Mouse (Mus musculus): ENCODE measurements around the gene Hist1h3g. TPM values are rescaled to one million over a fixed set of nuclear protein-coding genes. Genes with fewer than 3 reads are reported as not detected.
"Not testable (repeated sequence)": the region's sequence is repeated elsewhere in the genome, so short reads cannot be mapped to it uniquely, and the experiment has no call there.

The Hist1h3g gene
- polyA plus RNA-seq, 1 experiment from 2014 or later, result 4.8 TPM

DNA sequence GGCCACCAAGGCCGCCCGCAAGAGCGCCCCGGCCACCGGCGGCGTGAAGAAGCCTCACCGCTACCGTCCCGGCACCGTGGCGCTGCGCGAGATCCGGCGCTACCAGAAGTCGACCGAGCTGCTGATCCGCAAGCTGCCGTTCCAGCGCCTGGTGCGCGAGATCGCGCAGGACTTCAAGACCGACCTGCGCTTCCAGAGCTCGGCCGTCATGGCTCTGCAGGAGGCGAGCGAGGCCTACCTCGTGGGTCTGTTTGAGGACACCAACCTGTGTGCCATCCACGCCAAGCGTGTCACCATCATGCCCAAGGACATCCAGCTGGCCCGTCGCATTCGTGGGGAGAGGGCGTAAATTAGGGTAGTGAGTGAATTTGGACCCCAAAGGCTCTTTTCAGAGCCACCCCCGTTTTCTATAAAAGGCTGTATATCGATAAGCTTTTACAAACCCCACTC is 40.7 kb downstream of the Hist1h3g start:
- Histone ChIP-seq H3K4me3 (ENCODE audit: low read depth, low read length) (peak overlapping the region; percentile 41), H3K27ac (ENCODE audit: low read depth, low read length) (peak overlapping the region; percentile 77), H3K9ac (ENCODE audit: low read depth, low read length) (peak overlapping the region; percentile 65), H3K4me2 (replicated peaks; ENCODE audit: low read depth, low read length) (peak overlapping the region; percentile 66)
- WGBS, result 2% methylated on average over 8 of the region's 40 CpGs
- not testable (repeated sequence) for H3K4me1 ChIP-seq (replicated peaks; ENCODE audit: control insufficient read depth, insufficient read depth, low read length); ATAC-seq (ENCODE audit: low FRiP score); H3K9me3 ChIP-seq (ENCODE audit: control insufficient read depth, low read length); H3K36me3 ChIP-seq (ENCODE audit: control insufficient read depth, insufficient read depth, low read length); H3K27me3 ChIP-seq (ENCODE audit: control insufficient read depth, insufficient read depth, low read length)
- DNase-seq (ENCODE audit: low spot score), result peak; percentile 54

DNA sequence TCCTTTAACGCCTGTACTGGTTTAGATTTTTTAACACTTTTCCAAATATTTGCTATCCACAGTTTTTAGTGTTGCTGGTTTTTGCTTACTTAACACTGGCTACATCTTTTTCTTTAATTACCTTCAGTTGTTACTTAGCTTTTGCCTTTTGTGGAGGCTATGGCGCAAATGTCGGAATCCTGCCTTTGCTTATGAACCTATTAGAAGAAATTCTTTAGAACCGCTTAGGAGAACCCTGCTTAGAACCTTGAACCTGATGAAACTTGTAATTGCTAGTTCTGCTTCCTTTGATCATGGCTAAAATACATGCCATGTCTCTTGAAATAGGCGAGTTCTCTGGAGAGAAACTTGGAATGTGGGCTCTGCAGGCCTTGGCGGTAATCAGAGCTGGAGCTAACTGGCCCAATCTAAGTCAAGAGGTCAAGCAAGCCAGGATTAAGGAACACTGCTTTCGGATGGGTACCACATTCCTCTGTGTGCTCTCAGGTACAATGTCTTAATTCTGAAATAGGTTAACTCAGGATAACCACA is 41.2 kb downstream of the Hist1h3g start:
- no peak for ATAC-seq (ENCODE audit: low FRiP score)
- Histone ChIP-seq H3K4me1 (replicated peaks; ENCODE audit: control insufficient read depth, insufficient read depth, low read length) (peaks cover 2% of the 10 kb centered on the region; the same call in 1 of the 2 replicates), H3K27me3 (ENCODE audit: control insufficient read depth, insufficient read depth, low read length) (no peaks in the 10 kb centered on the region), H3K9me3 (ENCODE audit: control insufficient read depth, low read length) (no peaks in the 10 kb centered on the region), H3K36me3 (ENCODE audit: control insufficient read depth, insufficient read depth, low read length) (no peaks in the 10 kb centered on the region), H3K27ac (ENCODE audit: low read depth, low read length) (peak overlapping the region; percentile 77), H3K4me2 (replicated peaks; ENCODE audit: low read depth, low read length) (peak overlapping the region; percentile 66), H3K9ac (ENCODE audit: low read depth, low read length) (peak overlapping the region; percentile 65), H3K4me3 (ENCODE audit: low read depth, low read length) (peak overlapping the region; percentile 41)
- 2% methylated on average over 7 of the region's 7 CpGs for WGBS
- peak; percentile 56 for DNase-seq (ENCODE audit: low spot score)

DNA sequence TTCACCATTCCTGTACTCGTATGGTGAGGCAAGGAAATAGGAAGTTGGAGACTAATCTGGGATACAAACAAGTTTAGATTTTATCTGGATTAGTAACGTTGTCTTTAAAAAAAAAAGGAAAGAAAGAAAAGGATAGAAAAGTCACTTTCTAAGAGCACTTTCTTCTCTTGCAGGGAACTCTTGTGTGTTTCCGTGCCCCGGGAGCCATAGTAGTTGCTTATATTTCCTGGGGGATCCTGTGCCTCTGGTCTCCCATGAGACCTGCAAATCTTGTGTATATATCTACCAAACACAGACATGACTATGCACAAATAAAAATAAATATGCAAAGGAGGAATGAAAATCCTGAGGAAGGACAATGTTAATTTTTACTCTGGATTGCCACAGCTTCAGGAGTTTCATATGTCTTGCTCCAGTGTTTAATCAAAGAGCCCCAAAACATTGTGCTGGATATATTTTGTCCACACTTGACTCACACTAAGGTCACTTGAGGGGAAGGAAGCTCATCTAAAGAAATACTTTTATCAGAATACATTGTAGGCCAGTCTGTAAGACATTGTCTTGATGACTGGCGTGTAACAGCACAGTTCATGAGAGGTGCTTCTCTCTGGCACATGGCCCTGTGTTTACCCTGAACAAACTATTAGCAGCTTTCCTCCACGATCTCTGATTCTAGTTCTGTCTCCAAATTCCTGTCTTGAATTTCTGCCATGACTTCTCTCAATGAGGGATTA is 41.9 kb downstream of the Hist1h3g start:
- Histone ChIP-seq H3K4me3 (ENCODE audit: low read depth, low read length) (peak overlapping the region; percentile 41), H3K9ac (ENCODE audit: low read depth, low read length) (peak overlapping the region; percentile 65), H3K9me3 (ENCODE audit: control insufficient read depth, low read length) (no peaks in the 10 kb centered on the region), H3K4me2 (replicated peaks; ENCODE audit: low read depth, low read length) (peak overlapping the region; percentile 66), H3K4me1 (replicated peaks; ENCODE audit: control insufficient read depth, insufficient read depth, low read length) (peaks cover 2% of the 10 kb centered on the region; the same call in 1 of the 2 replicates), H3K27ac (ENCODE audit: low read depth, low read length) (peak overlapping the region; percentile 77), H3K27me3 (ENCODE audit: control insufficient read depth, insufficient read depth, low read length) (no peaks in the 10 kb centered on the region), H3K36me3 (ENCODE audit: control insufficient read depth, insufficient read depth, low read length) (no peaks in the 10 kb centered on the region)
- DNase-seq (ENCODE audit: low spot score), result peak; percentile 37
- 47% methylated on average over 6 of the region's 6 CpGs for WGBS
- no peak for ATAC-seq (ENCODE audit: low FRiP score)

DNA sequence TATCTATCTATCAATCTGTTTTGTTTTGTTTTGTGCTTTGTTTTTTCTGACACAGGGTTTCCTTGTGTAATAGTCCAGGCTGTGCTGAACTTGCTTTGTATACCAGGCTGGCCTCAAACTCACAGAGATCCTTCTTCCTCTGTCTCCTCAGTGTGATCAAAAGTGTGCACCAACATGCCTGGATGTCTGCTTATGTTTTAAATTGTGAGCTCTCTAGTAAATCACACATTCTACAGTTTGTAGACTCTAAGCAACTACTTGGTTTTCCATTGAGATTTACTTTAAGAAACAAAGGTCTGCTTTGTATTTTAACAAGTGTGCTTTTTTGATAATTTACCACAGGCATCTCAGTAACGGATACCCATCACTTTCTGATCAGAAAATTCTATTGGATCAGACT is 42.6 kb downstream of the Hist1h3g start:
- H3K4me3 ChIP-seq (ENCODE audit: low read depth, low read length), result no peak overlapping the region
- H3K9ac ChIP-seq (ENCODE audit: low read depth, low read length), result no peak overlapping the region
- WGBS, result 87% methylated on average over 1 of the region's 1 CpGs
- H3K4me2 ChIP-seq (replicated peaks; ENCODE audit: low read depth, low read length), result no peak overlapping the region
- no peaks in the 10 kb centered on the region for H3K27me3 ChIP-seq (ENCODE audit: control insufficient read depth, insufficient read depth, low read length)
- peaks cover 2% of the 10 kb centered on the region; the same call in 1 of the 2 replicates for H3K4me1 ChIP-seq (replicated peaks; ENCODE audit: control insufficient read depth, insufficient read depth, low read length)
- H3K36me3 ChIP-seq (ENCODE audit: control insufficient read depth, insufficient read depth, low read length), result no peaks in the 10 kb centered on the region
- ATAC-seq (ENCODE audit: low FRiP score) (no peak), DNase-seq (ENCODE audit: low spot score) (no peak)
- no peaks in the 10 kb centered on the region for H3K9me3 ChIP-seq (ENCODE audit: control insufficient read depth, low read length)
- 0 out of 2 replicates have a peak overlapping the region, but pooled peaks have one; percentile 24 for H3K27ac ChIP-seq (ENCODE audit: low read depth, low read length)

DNA sequence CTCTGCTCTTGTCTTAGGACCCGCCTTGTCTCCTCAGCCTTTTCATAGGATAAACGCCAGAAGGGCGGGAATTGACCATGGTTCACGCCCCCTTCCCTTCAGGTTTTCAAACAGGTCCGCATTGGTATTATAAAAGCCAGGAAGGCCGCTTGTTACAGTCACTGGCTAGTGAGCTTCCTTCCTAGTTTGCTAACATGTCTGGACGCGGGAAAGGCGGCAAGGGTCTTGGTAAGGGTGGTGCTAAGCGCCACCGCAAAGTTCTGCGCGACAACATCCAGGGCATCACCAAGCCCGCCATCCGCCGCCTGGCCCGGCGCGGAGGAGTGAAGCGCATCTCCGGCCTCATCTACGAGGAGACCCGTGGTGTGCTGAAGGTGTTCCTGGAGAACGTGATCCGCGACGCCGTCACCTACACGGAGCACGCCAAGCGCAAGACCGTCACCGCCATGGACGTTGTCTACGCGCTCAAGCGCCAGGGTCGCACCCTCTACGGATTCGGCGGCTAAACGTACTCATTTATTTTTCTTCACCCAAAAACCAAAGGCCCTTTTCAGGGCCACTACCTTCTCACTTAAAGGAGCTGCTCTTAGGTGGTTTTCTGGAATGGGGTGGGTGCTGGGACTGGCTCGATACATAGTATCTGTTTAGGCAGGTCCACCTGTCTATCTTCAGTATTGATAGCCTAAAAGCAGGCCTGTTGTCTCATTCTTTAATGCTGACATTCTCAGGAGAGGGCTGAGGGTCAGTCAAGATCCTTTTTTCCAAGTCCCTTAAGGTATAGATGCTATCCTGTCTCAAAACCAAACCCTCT is 46.4 kb downstream of the Hist1h3g start, which contains the start of gene Hist1h4d:
TSS of gene Hist1h4d (plus strand) at position 191 of the 811 bp plus-strand sequence.
- ATAC-seq (ENCODE audit: low FRiP score) (peak; percentile 90), DNase-seq (ENCODE audit: low spot score) (peak; percentile 99)
- peak within 1 kb of the TSS; percentile 44 for H3K4me3 ChIP-seq (ENCODE audit: low read depth, low read length)
- H3K27me3 ChIP-seq (ENCODE audit: control insufficient read depth, insufficient read depth, low read length), result no peaks in the 10 kb centered on the region
- no peaks in the 10 kb centered on the region for H3K36me3 ChIP-seq (ENCODE audit: control insufficient read depth, insufficient read depth, low read length)
- WGBS, result under 1% methylated on average over 43 of the region's 43 CpGs
- H3K9ac ChIP-seq (ENCODE audit: low read depth, low read length), result peak within 1 kb of the TSS; percentile 63
- H3K4me2 ChIP-seq (replicated peaks; ENCODE audit: low read depth, low read length), result peak within 1 kb of the TSS; percentile 83
- no peaks in the 10 kb centered on the region for H3K9me3 ChIP-seq (ENCODE audit: control insufficient read depth, low read length)
- peaks cover 3% of the 10 kb centered on the region; the same call in 1 of the 2 replicates for H3K4me1 ChIP-seq (replicated peaks; ENCODE audit: control insufficient read depth, insufficient read depth, low read length)
- peak within 1 kb of the TSS; percentile 88 for H3K27ac ChIP-seq (ENCODE audit: low read depth, low read length)

DNA sequence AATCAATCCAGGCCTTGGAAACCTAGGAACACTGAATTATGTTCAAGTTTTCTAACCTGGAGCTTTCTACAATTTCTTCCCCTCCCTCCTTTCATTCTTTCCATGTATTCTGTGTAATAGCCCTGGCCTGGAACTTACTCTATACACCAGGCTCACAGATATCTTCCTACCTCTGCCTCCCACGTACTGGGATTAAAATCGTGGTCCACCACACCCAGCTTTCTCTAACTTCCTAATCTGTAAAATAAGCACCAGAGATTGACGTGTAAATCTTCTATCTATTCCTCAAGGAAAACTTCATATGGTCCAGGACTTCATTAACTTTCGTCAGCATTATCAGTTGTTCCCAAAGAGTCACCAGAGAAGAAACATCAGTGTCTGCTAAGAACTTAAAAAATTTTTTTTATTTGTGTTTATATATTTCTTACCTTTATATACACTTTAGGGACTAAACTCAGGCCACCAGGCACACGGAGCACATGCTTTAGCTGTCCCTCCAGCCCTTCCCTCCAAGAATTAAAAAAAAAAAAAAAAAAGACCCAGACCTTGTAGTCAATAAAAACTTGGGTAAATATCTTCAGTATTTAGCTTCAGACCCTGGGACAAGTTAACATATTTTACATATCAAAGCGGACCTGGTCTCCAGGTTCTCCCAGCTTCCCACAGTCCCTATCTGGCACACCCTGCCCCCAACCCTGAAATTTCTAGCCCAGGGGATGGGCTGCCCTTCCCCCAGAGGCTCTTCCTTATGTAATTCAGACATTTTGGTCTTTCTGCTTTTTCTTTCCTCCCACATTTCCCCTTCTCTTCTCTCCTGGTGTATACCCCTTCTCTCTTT is 47.2 kb downstream of the Hist1h3g start:
- DNase-seq (ENCODE audit: low spot score) (peak; percentile 49), ATAC-seq (ENCODE audit: low FRiP score) (no peak)
- 5% methylated on average over 6 of the region's 6 CpGs for WGBS
- Histone ChIP-seq H3K9ac (ENCODE audit: low read depth, low read length) (peak overlapping the region; percentile 63), H3K27me3 (ENCODE audit: control insufficient read depth, insufficient read depth, low read length) (no peaks in the 10 kb centered on the region), H3K36me3 (ENCODE audit: control insufficient read depth, insufficient read depth, low read length) (no peaks in the 10 kb centered on the region), H3K4me3 (ENCODE audit: low read depth, low read length) (peak overlapping the region; percentile 44), H3K4me1 (replicated peaks; ENCODE audit: control insufficient read depth, insufficient read depth, low read length) (peaks cover 3% of the 10 kb centered on the region; the same call in 1 of the 2 replicates), H3K9me3 (ENCODE audit: control insufficient read depth, low read length) (no peaks in the 10 kb centered on the region), H3K27ac (ENCODE audit: low read depth, low read length) (peak overlapping the region; percentile 88), H3K4me2 (replicated peaks; ENCODE audit: low read depth, low read length) (peak overlapping the region; percentile 83)

DNA sequence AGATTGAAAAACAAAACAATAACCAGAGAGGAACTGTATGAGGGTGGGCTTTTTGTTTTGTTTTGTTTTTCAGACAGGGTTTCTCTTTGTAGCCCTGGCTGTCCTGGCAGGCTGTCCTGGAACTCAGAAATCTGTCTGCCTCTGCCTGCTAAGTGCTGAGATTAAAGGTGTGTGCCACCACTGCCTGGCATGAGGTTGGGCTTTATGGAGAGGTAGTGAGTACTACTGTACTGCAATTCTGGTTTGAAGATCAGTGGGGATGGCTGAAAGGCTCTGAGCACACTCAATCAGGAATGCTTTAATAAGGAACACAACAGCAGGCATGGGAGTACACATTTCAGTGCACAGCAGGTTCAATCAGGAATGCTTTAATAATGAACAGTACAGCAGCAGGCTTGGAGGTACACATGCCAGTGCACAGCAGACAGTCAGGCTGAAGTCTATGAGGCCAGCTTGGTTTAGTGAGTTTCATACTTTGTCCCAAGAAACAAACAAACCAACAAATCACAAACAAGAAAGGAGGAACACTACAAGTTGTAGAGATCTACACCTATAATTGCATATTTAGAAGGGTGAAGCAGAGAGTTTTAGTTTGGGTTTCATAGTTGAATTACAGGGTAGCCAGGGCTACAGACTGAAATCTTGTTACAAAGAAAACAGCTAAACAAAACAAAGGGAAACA is 48.3 kb downstream of the Hist1h3g start:
- Histone ChIP-seq H3K9me3 (ENCODE audit: control insufficient read depth, low read length) (no peaks in the 10 kb centered on the region), H3K9ac (ENCODE audit: low read depth, low read length) (no peak overlapping the region), H3K36me3 (ENCODE audit: control insufficient read depth, insufficient read depth, low read length) (no peaks in the 10 kb centered on the region), H3K27me3 (ENCODE audit: control insufficient read depth, insufficient read depth, low read length) (no peaks in the 10 kb centered on the region), H3K4me3 (ENCODE audit: low read depth, low read length) (no peak overlapping the region), H3K4me1 (replicated peaks; ENCODE audit: control insufficient read depth, insufficient read depth, low read length) (peaks cover 3% of the 10 kb centered on the region; the same call in 1 of the 2 replicates), H3K27ac (ENCODE audit: low read depth, low read length) (peak overlapping the region; percentile 75), H3K4me2 (replicated peaks; ENCODE audit: low read depth, low read length) (no peak overlapping the region)
- DNase-seq (ENCODE audit: low spot score) (no peak), ATAC-seq (ENCODE audit: low FRiP score) (no peak)
